Mouse (Mus musculus): ENCODE measurements around the gene Irf2bpl.

DNA sequence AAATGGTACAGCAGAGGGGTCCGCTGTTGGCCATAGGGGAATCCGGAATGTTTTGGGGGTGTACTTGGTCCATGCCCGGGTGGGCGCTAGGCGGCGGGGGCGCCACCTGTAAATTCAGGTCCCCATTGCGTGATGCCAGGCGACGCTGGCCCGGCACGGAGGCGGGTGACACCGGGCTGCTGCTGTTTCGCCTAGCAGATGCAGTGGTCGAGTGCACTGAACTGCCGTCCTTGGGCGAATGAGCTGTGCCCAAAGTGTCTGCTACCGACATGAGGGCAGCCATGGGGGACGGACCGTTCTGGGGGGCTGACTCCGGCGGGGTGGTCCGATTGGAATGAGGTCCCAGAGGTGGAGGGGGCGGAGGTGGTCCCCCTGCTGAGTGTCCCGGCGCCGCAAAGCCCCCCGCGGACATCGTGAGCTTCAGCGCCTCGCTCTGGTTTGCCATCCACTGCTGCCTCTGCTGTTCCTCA lies 2.8 kb downstream of the Irf2bpl start:
- TF ChIP-seq USF1 (IDR thresholded peaks at IDR 0.05; ENCODE audit: low read depth): no peak
- TF ChIP-seq CTCF (IDR thresholded peaks at IDR 0.05; ENCODE audit: control insufficient read depth, insufficient read depth, insufficient read length): no peak

All from C2C12 (cell line).